ENCODE assay signal across 8 mouse cellular contexts in the genomic region with DNA sequence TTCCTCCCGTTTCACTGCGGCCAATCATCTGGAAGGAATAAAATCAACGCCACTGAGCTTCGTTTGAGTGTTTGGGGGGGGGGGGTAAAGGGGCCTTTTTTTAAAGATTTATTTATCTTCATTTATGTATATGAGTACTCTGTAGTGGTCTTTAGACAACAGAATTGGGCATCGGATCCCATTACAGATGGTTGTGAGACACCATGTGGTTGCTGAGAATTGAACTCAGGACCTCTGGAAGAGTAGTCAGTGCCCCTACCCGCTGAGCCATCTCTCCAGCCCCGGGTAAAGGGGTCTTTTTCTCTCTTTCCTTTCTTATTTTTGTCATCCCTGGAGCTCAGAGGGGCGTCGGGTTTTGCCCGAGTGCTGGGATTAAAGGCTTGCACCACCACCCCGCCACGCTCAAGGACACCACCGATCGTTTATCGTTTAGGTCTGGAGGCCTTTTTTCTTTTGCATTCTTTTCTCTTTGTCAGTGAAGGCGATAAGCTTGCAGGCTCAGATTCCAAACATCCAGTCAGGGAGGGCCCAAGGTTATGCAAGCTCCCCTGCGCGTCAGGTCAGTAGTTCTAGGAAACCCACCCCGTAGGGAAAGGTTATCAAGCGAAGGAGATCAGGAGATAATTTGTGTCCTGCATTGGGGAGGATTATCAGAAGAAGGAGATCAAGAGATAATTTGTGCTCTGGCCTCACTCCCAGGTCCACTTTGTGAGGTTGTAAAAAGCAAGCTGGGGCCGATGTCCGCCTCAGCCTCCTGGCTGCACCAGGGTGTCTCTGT. TPM values are rescaled to one million over a fixed set of nuclear protein-coding genes. Genes with fewer than 3 reads are reported as not detected.
DNase-seq lines count a peak whose midpoint lies in the region; ATAC-seq and TF ChIP-seq lines count a peak whose summit lies in the region.

No protein-coding gene starts in this region.

- DNase-seq in kidney, adult 11 months = peak; percentile 33
- no peak for DNase-seq in kidney, postnatal 10 days
- no peak for DNase-seq in ES-E14 (ENCODE audit: low read depth, low spot score)
- DNase-seq in hindbrain, postnatal 0 days (ENCODE audit: low spot score) = peak; percentile 8
- peak; percentile 90 for DNase-seq in midbrain, embryonic 11.5 days (ENCODE audit: low spot score, missing footprints)
- no peak for DNase-seq in gastrocnemius, postnatal 36 days
- DNase-seq in right cerebral cortex, adult 18-20 months = no peak

- in situ Hi-C loops in ES-E14 (cut with MboI; ENCODE audit: low sequenced_read_pairs in 2 of 2, unreplicated experiment in 2 of 2) = no loop called here

- H3K9ac ChIP-seq in ES-E14 (ENCODE audit: insufficient read depth, low read depth, low read length, poor library complexity, severe bottlenecking) = peak overlapping the region; percentile 99
- peak overlapping the region; percentile 76 for H3K9ac ChIP-seq in hindbrain, postnatal 0 days (replicated peaks; ENCODE audit: low read length)
- H3K9ac ChIP-seq in midbrain, embryonic 11.5 days (ENCODE audit: low read length) = peak overlapping the region; percentile 91

- TF ChIP-seq CTCF in cortical plate, adult 2 months (IDR thresholded peaks at IDR 0.05; ENCODE audit: extremely low read depth, insufficient read depth, low read length) = no peak
- no peak for TF ChIP-seq CTCF in hindbrain, postnatal 0 days (IDR thresholded peaks at IDR 0.05; ENCODE audit: low read depth)

- ATAC-seq in hindbrain, postnatal 0 days = no peak
- peak; percentile 9; the same call in 1 of the 2 replicates for ATAC-seq in midbrain, embryonic 11.5 days (ENCODE audit: low FRiP score)

- H3K4me1 ChIP-seq in ES-E14 (ENCODE audit: control insufficient read depth in 2 of 2, insufficient read depth in 2 of 2, low read length in 2 of 2, poor library complexity in 1 of 2) = peaks cover 0 to 3% of the 10 kb centered on the region in 2 experiments; a peak in 1 of 4 replicates
- peaks cover 7% of the 10 kb centered on the region for H3K4me1 ChIP-seq in cortical plate, adult 2 months (ENCODE audit: control insufficient read depth, insufficient read depth, low read length)
- peaks cover 9% of the 10 kb centered on the region for H3K4me1 ChIP-seq in hindbrain, postnatal 0 days (ENCODE audit: insufficient read depth, low read length)
- peaks cover 19% of the 10 kb centered on the region for H3K4me1 ChIP-seq in midbrain, embryonic 11.5 days (ENCODE audit: control insufficient read depth, insufficient read depth, low read length)

- H3K4me2 ChIP-seq in hindbrain, postnatal 0 days (ENCODE audit: low read depth, low read length) = peak overlapping the region; percentile 69
- peak overlapping the region; percentile 64 for H3K4me2 ChIP-seq in midbrain, embryonic 11.5 days

- TF ChIP-seq POLR2A in cortical plate, adult 2 months (IDR thresholded peaks at IDR 0.05; ENCODE audit: extremely low read depth, insufficient read depth, low read length) = no peak

- peak overlapping the region; percentile 82 to 98 for H3K4me3 ChIP-seq in ES-E14 (ENCODE audit: insufficient read depth in 1 of 2, low read depth in 1 of 2, low read length in 2 of 2, poor library complexity in 1 of 2, severe bottlenecking in 1 of 2)
- H3K4me3 ChIP-seq in cortical plate, adult 2 months (ENCODE audit: insufficient read depth, low read length) = peak overlapping the region; percentile 97
- H3K4me3 ChIP-seq in hindbrain, postnatal 0 days (ENCODE audit: low read length) = peak overlapping the region; percentile 84
- H3K4me3 ChIP-seq in midbrain, embryonic 11.5 days (ENCODE audit: low read depth, low read length) = peak overlapping the region; percentile 97

- 11% methylated on average over 22 of the region's 22 CpGs for WGBS in hindbrain, postnatal 0 days
- WGBS in midbrain, embryonic 11.5 days = 12% methylated on average over 22 of the region's 22 CpGs

- intact Hi-C loops in gastrocnemius, postnatal 36 days (cut with DNase I) = loop anchor here (5.0 kb wide), 2 partner anchors 36 to 56 kb away; a partner anchor contains a TSS

- no peaks in the 10 kb centered on the region for H3K9me3 ChIP-seq in ES-E14 (ENCODE audit: control insufficient read depth, insufficient read depth, low read depth, low read length)
- H3K9me3 ChIP-seq in hindbrain, postnatal 0 days (ENCODE audit: low read length) = no peaks in the 10 kb centered on the region
- H3K9me3 ChIP-seq in midbrain, embryonic 11.5 days (ENCODE audit: control insufficient read depth, low read length) = no peaks in the 10 kb centered on the region

- H3K27ac ChIP-seq in ES-E14 (ENCODE audit: insufficient read depth, low read depth, low read length, poor library complexity, severe bottlenecking) = peak overlapping the region; percentile 95
- peak overlapping the region; percentile 80; the same call in 1 of the 2 replicates for H3K27ac ChIP-seq in cortical plate, adult 2 months (ENCODE audit: insufficient read depth, low read length)
- H3K27ac ChIP-seq in hindbrain, postnatal 0 days = peak overlapping the region; percentile 94
- peak overlapping the region; percentile 82 for H3K27ac ChIP-seq in midbrain, embryonic 11.5 days (ENCODE audit: low read depth, low read length)

- no peaks in the 10 kb centered on the region for H3K27me3 ChIP-seq in hindbrain, postnatal 0 days (ENCODE audit: insufficient read depth, low read length)
- H3K27me3 ChIP-seq in midbrain, embryonic 11.5 days (ENCODE audit: control insufficient read depth, insufficient read depth, low read length) = no peaks in the 10 kb centered on the region

- peaks cover 8% of the 10 kb centered on the region; the same call in 1 of the 2 replicates for H3K36me3 ChIP-seq in ES-E14 (ENCODE audit: control insufficient read depth, insufficient read depth, low read length, poor library complexity, severe bottlenecking)
- H3K36me3 ChIP-seq in hindbrain, postnatal 0 days (ENCODE audit: insufficient read depth, low read length) = no peaks in the 10 kb centered on the region
- peaks cover 3% of the 10 kb centered on the region; the same call in 1 of the 2 replicates for H3K36me3 ChIP-seq in midbrain, embryonic 11.5 days (ENCODE audit: control insufficient read depth, insufficient read depth, low read length)

TF ChIP-seq in ES-E14, 5 proteins besides CTCF, POLR2A, EP300 and RAD21:
- no peak for TF ChIP-seq ZNF384 (IDR thresholded peaks at IDR 0.05; ENCODE audit: low read depth, low read length)
- TF ChIP-seq CHD2 (IDR thresholded peaks at IDR 0.05; ENCODE audit: low read depth, low read length) = no peak
- TF ChIP-seq ZC3H11A (IDR thresholded peaks at IDR 0.05; ENCODE audit: borderline replicate concordance, low read depth, low read length) = no peak
- TF ChIP-seq MAFK (IDR thresholded peaks at IDR 0.05; ENCODE audit: insufficient read depth, low read depth, low read length) = no peak
- TF ChIP-seq HCFC1 (IDR thresholded peaks at IDR 0.05; ENCODE audit: borderline replicate concordance, insufficient read depth, low read length) = no peak

RNA-seq across cellular contexts. Expression of a gene that starts 2.3 kb away (rescaled TPM):
- total RNA-seq in ES-E14 (2012; rRNA removed) = 53.1 and 59.1 TPM in 2 replicates
- polyA plus RNA-seq in cortical plate, adult 2 months (2012; rRNA removed) = 17.4 and 17.9 TPM in 2 replicates
- total RNA-seq in hindbrain, postnatal 0 days (2014; rRNA removed) = 31.2 and 42.4 TPM in 2 replicates
- polyA plus RNA-seq in hindbrain, postnatal 0 days (2015; fragmentation: Nextera tagmentation; extraction: Ambion mirVana) = 42.7 and 42.9 TPM in 2 replicates
- polyA plus RNA-seq in midbrain, embryonic 11.5 days (2014; fragmentation: Nextera tagmentation; extraction: Ambion mirVana) = 60.7 and 61.9 TPM in 2 replicates
- total RNA-seq in gastrocnemius, postnatal 36 days (2021) = 10 to 100 TPM; 12.4 to 17.9 TPM

RNA-seq across cellular contexts. Expression of a gene that starts 2.4 kb away (rescaled TPM):
- total RNA-seq in ES-E14 (2012; rRNA removed) = not detected in 2 replicates
- polyA plus RNA-seq in cortical plate, adult 2 months (2012; rRNA removed) = not detected in 2 replicates
- total RNA-seq in hindbrain, postnatal 0 days (2014; rRNA removed) = not detected in 2 replicates
- not detected in 2 replicates for polyA plus RNA-seq in hindbrain, postnatal 0 days (2015; fragmentation: Nextera tagmentation; extraction: Ambion mirVana)
- 0.44 TPM in 1 of 2 replicates, not detected in the other for polyA plus RNA-seq in midbrain, embryonic 11.5 days (2014; fragmentation: Nextera tagmentation; extraction: Ambion mirVana)
- under 1 TPM in 1 of 2 experiments, not detected in 1; 0.87 TPM for total RNA-seq in gastrocnemius, postnatal 36 days (2021)

RNA-seq across cellular contexts. Expression of a gene that starts 34.4 kb away (rescaled TPM):
- 95.0 and 111 TPM in 2 replicates for total RNA-seq in ES-E14 (2012; rRNA removed)
- polyA plus RNA-seq in cortical plate, adult 2 months (2012; rRNA removed) = 52.9 and 55.7 TPM in 2 replicates
- total RNA-seq in hindbrain, postnatal 0 days (2014; rRNA removed) = 53.3 and 69.6 TPM in 2 replicates
- 95.1 and 96.8 TPM in 2 replicates for polyA plus RNA-seq in hindbrain, postnatal 0 days (2015; fragmentation: Nextera tagmentation; extraction: Ambion mirVana)
- polyA plus RNA-seq in midbrain, embryonic 11.5 days (2014; fragmentation: Nextera tagmentation; extraction: Ambion mirVana) = 131 and 140 TPM in 2 replicates
- 10 to 100 TPM; 62.2 to 64.5 TPM for total RNA-seq in gastrocnemius, postnatal 36 days (2021)

RNA-seq across cellular contexts. Expression of a gene that starts 41.4 kb away (rescaled TPM):
- 9.0 and 15.3 TPM in 2 replicates for total RNA-seq in ES-E14 (2012; rRNA removed)
- 38.2 and 44.3 TPM in 2 replicates for polyA plus RNA-seq in cortical plate, adult 2 months (2012; rRNA removed)
- 35.1 and 43.2 TPM in 2 replicates for total RNA-seq in hindbrain, postnatal 0 days (2014; rRNA removed)
- 5.8 and 6.2 TPM in 2 replicates for polyA plus RNA-seq in hindbrain, postnatal 0 days (2015; fragmentation: Nextera tagmentation; extraction: Ambion mirVana)
- 9.3 and 10.6 TPM in 2 replicates for polyA plus RNA-seq in midbrain, embryonic 11.5 days (2014; fragmentation: Nextera tagmentation; extraction: Ambion mirVana)
- 10 to 100 TPM; 24.2 to 26.7 TPM for total RNA-seq in gastrocnemius, postnatal 36 days (2021)

Comparison
In these comparisons a context has a peak if more than half of its experiments do, and no peak if none do; other contexts are left out.
1. DNase-seq: peak in kidney, adult 11 months (single experiment), hindbrain, postnatal 0 days (single experiment) and midbrain, embryonic 11.5 days (single experiment); none in kidney, postnatal 10 days (single experiment), ES-E14 (single experiment), gastrocnemius, postnatal 36 days (0 of 2) and right cerebral cortex, adult 18-20 months (single experiment).
2. Peak in every context shown above with its lines, with median percentiles within 50 percentile points of each other: H3K27ac ChIP-seq, H3K4me3 ChIP-seq and H3K9ac ChIP-seq.